Mouse (Mus musculus): Measurements from ENCODE around the gene Fxyd5. TPM values are rescaled to one million over a fixed set of nuclear protein-coding genes. Genes with fewer than 3 reads are reported as not detected.
A peak's percentile ranks its signal among the peaks of the same experiment; 100 is the strongest.

The Fxyd5 gene
- polyA plus RNA-seq, 1 experiment from 2014 or later, result 23.3 TPM

DNA sequence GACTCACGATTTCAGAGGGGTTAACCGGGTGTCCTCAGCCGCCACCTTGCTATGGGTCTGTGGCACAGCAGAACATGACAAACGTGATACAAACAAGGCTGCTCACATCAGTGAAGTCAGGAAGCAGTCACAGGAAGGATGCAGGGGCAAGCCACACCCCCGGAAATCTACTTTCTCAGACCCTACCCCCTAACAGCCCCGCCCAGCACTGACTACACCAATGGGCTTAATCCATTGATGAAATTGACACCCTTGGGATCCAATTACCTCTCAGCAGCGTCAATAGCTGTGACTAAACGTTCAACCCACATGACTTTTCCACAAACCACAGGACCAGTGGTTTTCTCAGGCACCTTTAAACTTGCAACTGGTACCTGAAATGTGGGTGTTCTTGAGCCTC, 13.7 kb downstream of the Fxyd5 start:
- Histone ChIP-seq H3K4me1 (ENCODE audit: control insufficient read depth, insufficient read depth, low read length) (no peaks in the 10 kb centered on the region), H3K9me3 (ENCODE audit: control insufficient read depth, low read length) (no peaks in the 10 kb centered on the region), H3K9ac (ENCODE audit: low read depth, low read length) (no peak overlapping the region), H3K4me2 (replicated peaks; ENCODE audit: low read depth, low read length) (no peak overlapping the region), H3K27ac (ENCODE audit: low read depth, low read length) (no peak overlapping the region), H3K36me3 (ENCODE audit: control insufficient read depth, insufficient read depth, low read length) (no peaks in the 10 kb centered on the region), H3K4me3 (ENCODE audit: low read length) (no peak overlapping the region), H3K27me3 (ENCODE audit: control insufficient read depth, insufficient read depth, low read length) (no peaks in the 10 kb centered on the region)
- ATAC-seq (ENCODE audit: low FRiP score, low TSS enrichment), result no peak
- WGBS, result 76% methylated on average over 8 of the region's 8 CpGs

GRCm38 (mm10) chr7:31017104-31017901, 25.0 kb downstream of the Fxyd5 start:
- no peaks in the 10 kb centered on the region for H3K36me3 ChIP-seq (ENCODE audit: control insufficient read depth, insufficient read depth, low read length)
- no peak overlapping the region for H3K4me2 ChIP-seq (replicated peaks; ENCODE audit: low read depth, low read length)
- H3K27ac ChIP-seq (ENCODE audit: low read depth, low read length), result no peak overlapping the region
- H3K9ac ChIP-seq (ENCODE audit: low read depth, low read length), result no peak overlapping the region
- 35% methylated on average over 10 of the region's 10 CpGs for WGBS
- H3K4me1 ChIP-seq (ENCODE audit: control insufficient read depth, insufficient read depth, low read length), result 0 out of 2 replicates have a peak, but pooled peaks cover 9% of the 10 kb centered on the region
- no peaks in the 10 kb centered on the region for H3K9me3 ChIP-seq (ENCODE audit: control insufficient read depth, low read length)
- H3K27me3 ChIP-seq (ENCODE audit: control insufficient read depth, insufficient read depth, low read length), result no peaks in the 10 kb centered on the region
- H3K4me3 ChIP-seq (ENCODE audit: low read length), result no peak overlapping the region
- peak; percentile 78 for ATAC-seq (ENCODE audit: low FRiP score, low TSS enrichment)

- 89% methylated on average over 5 of the region's 5 CpGs for WGBS
These were observed 29.3 kb downstream of the Fxyd5 start for GRCm38 (mm10) chr7:31012971-31013370.

DNA sequence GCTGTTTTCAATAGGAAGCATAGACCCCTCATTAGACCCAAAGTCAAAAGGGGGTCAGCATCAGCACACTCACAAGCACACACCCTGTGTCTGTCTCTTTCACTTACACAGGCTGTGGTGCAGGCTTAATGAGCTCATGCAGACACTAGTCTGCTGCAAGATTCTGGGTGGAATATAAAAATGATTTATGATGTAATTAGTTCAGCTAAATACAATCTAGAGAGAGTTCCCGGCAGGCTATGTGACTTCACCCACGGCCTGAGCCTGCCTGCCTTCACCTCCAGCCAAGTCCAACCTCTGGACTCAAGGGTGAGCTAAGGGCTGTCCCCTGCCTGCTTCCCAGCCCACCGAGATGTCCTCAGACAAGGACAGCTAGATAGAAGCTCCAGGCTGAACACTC, 33.4 kb downstream of the Fxyd5 start:
- peak; percentile 85 for ATAC-seq (ENCODE audit: low FRiP score, low TSS enrichment)
- H3K27ac ChIP-seq (ENCODE audit: low read depth, low read length), result no peak overlapping the region
- H3K27me3 ChIP-seq (ENCODE audit: control insufficient read depth, insufficient read depth, low read length), result no peaks in the 10 kb centered on the region
- H3K4me3 ChIP-seq (ENCODE audit: low read length), result no peak overlapping the region
- H3K4me1 ChIP-seq (ENCODE audit: control insufficient read depth, insufficient read depth, low read length), result peaks cover 4% of the 10 kb centered on the region; the same call in 1 of the 2 replicates
- no peak overlapping the region for H3K4me2 ChIP-seq (replicated peaks; ENCODE audit: low read depth, low read length)
- 20% methylated on average over 3 of the region's 3 CpGs for WGBS
- no peaks in the 10 kb centered on the region for H3K9me3 ChIP-seq (ENCODE audit: control insufficient read depth, low read length)
- no peaks in the 10 kb centered on the region for H3K36me3 ChIP-seq (ENCODE audit: control insufficient read depth, insufficient read depth, low read length)
- no peak overlapping the region for H3K9ac ChIP-seq (ENCODE audit: low read depth, low read length)

More at GRCm38 (mm10) chr7:31012971-31013370, 29.3 kb downstream of the Fxyd5 start:
- Histone ChIP-seq H3K9me3 (ENCODE audit: control insufficient read depth, low read length) (no peaks in the 10 kb centered on the region), H3K4me2 (replicated peaks; ENCODE audit: low read depth, low read length) (no peak overlapping the region), H3K27me3 (ENCODE audit: control insufficient read depth, insufficient read depth, low read length) (no peaks in the 10 kb centered on the region), H3K27ac (ENCODE audit: low read depth, low read length) (no peak overlapping the region), H3K36me3 (ENCODE audit: control insufficient read depth, insufficient read depth, low read length) (no peaks in the 10 kb centered on the region), H3K9ac (ENCODE audit: low read depth, low read length) (no peak overlapping the region), H3K4me3 (ENCODE audit: low read length) (no peak overlapping the region), H3K4me1 (ENCODE audit: control insufficient read depth, insufficient read depth, low read length) (peaks cover 12% of the 10 kb centered on the region; the same call in 1 of the 2 replicates)
- no peak for ATAC-seq (ENCODE audit: low FRiP score, low TSS enrichment)

DNA sequence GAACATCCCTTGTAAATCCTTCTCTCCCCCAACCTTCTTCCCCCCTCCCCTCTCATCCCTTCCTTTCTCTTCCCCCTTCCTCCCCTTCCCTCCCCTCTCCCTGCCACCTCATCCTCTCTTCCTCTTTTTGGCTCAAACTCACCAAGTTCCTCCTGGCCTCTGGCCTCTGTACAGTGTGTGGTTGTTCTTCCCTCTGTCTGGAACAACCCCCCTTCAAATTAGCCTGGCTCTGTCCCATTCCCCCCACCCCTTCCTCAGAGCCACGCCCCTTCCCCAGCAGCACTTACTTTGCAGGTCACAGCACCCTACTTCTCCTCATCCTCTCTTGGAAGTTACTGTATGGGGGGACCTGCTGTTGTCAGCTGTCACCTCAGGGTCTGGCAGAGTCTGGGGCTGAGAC, 34.1 kb downstream of the Fxyd5 start:
- H3K4me1 ChIP-seq (ENCODE audit: control insufficient read depth, insufficient read depth, low read length), result peaks cover 4% of the 10 kb centered on the region; the same call in 1 of the 2 replicates
- no peaks in the 10 kb centered on the region for H3K9me3 ChIP-seq (ENCODE audit: control insufficient read depth, low read length)
- H3K27ac ChIP-seq (ENCODE audit: low read depth, low read length), result no peak overlapping the region
- H3K4me3 ChIP-seq (ENCODE audit: low read length), result no peak overlapping the region
- 0 out of 2 replicates have a peak, but pooled peaks have one; percentile 41 for ATAC-seq (ENCODE audit: low FRiP score, low TSS enrichment)
- no peaks in the 10 kb centered on the region for H3K27me3 ChIP-seq (ENCODE audit: control insufficient read depth, insufficient read depth, low read length)
- no peak overlapping the region for H3K9ac ChIP-seq (ENCODE audit: low read depth, low read length)
- 63% methylated on average over 1 of the region's 1 CpGs for WGBS
- H3K36me3 ChIP-seq (ENCODE audit: control insufficient read depth, insufficient read depth, low read length), result no peaks in the 10 kb centered on the region
- H3K4me2 ChIP-seq (replicated peaks; ENCODE audit: low read depth, low read length), result no peak overlapping the region

DNA sequence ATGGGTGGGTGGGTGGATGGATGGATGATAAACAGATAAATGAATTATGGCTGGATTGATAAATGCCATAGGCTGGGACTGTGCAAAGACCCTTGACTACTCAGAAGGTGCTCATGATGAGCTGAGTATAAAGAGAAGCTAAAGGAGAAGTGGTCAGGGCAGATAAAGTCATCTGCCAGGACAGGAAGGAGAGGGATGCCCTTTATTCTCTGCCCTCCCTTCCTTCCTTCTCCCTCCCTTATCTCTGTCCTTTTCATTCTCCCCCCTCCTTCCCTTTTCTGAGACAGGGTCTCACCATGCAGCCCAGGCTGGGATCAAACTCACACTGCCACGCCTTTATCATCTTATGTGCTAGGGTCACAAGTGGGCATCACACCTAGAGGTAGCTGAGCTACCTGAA, 34.5 kb downstream of the Fxyd5 start:
- H3K27ac ChIP-seq (ENCODE audit: low read depth, low read length), result no peak overlapping the region
- no peaks in the 10 kb centered on the region for H3K9me3 ChIP-seq (ENCODE audit: control insufficient read depth, low read length)
- H3K4me3 ChIP-seq (ENCODE audit: low read length), result no peak overlapping the region
- ATAC-seq (ENCODE audit: low FRiP score, low TSS enrichment), result no peak
- H3K4me2 ChIP-seq (replicated peaks; ENCODE audit: low read depth, low read length), result no peak overlapping the region
- WGBS, result 95% methylated on average over 1 of the region's 1 CpGs
- no peaks in the 10 kb centered on the region for H3K27me3 ChIP-seq (ENCODE audit: control insufficient read depth, insufficient read depth, low read length)
- H3K9ac ChIP-seq (ENCODE audit: low read depth, low read length), result no peak overlapping the region
- H3K36me3 ChIP-seq (ENCODE audit: control insufficient read depth, insufficient read depth, low read length), result no peaks in the 10 kb centered on the region
- H3K4me1 ChIP-seq (ENCODE audit: control insufficient read depth, insufficient read depth, low read length), result peaks cover 4% of the 10 kb centered on the region; the same call in 1 of the 2 replicates

GRCm38 (mm10) chr7:31002650-31003049, 39.6 kb downstream of the Fxyd5 start:
- Histone ChIP-seq H3K9ac (ENCODE audit: low read depth, low read length) (no peak overlapping the region), H3K9me3 (ENCODE audit: control insufficient read depth, low read length) (no peaks in the 10 kb centered on the region), H3K27me3 (ENCODE audit: control insufficient read depth, insufficient read depth, low read length) (no peaks in the 10 kb centered on the region), H3K4me1 (ENCODE audit: control insufficient read depth, insufficient read depth, low read length) (peaks cover 12% of the 10 kb centered on the region; the same call in 1 of the 2 replicates), H3K27ac (ENCODE audit: low read depth, low read length) (no peak overlapping the region), H3K4me3 (ENCODE audit: low read length) (no peak overlapping the region), H3K36me3 (ENCODE audit: control insufficient read depth, insufficient read depth, low read length) (no peaks in the 10 kb centered on the region), H3K4me2 (replicated peaks; ENCODE audit: low read depth, low read length) (no peak overlapping the region)
- ATAC-seq (ENCODE audit: low FRiP score, low TSS enrichment), result no peak
- WGBS, result 70% methylated on average over 8 of the region's 8 CpGs

- Histone ChIP-seq H3K4me3 (ENCODE audit: low read length) (no peak overlapping the region), H3K4me2 (replicated peaks; ENCODE audit: low read depth, low read length) (no peak overlapping the region; the same call in 1 of the 2 replicates), H3K4me1 (ENCODE audit: control insufficient read depth, insufficient read depth, low read length) (peaks cover 12% of the 10 kb centered on the region; the same call in 1 of the 2 replicates), H3K9me3 (ENCODE audit: control insufficient read depth, low read length) (peaks cover 4% of the 10 kb centered on the region; the same call in 1 of the 2 replicates), H3K27ac (ENCODE audit: low read depth, low read length) (no peak overlapping the region), H3K36me3 (ENCODE audit: control insufficient read depth, insufficient read depth, low read length) (no peaks in the 10 kb centered on the region), H3K27me3 (ENCODE audit: control insufficient read depth, insufficient read depth, low read length) (no peaks in the 10 kb centered on the region), H3K9ac (ENCODE audit: low read depth, low read length) (no peak overlapping the region)
- peak; percentile 69 for ATAC-seq (ENCODE audit: low FRiP score, low TSS enrichment)
- WGBS, result 18% methylated on average over 7 of the region's 7 CpGs
These were observed 41.7 kb downstream of the Fxyd5 start for GRCm38 (mm10) chr7:31000505-31001020.

DNA sequence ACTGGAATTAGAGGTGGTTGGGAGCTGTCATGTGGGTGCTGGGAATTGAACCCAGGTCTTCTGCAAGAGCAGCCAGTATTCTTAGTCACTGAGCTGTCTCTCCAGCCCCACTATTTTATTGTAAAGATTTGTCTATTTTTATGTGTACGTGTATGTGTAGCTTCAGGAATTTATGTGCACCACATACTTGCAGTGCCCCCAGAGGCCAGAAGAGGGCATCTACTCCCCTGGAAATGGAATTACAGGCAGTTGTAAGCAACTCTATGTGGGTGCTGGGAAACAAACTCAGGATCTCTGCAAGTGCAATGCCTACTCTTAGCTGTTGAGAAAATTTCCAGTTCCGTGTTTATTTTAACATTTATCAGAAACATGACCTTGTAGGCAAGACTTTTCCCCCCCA, 45.8 kb downstream of the Fxyd5 start:
- WGBS, result 95% methylated on average over 2 of the region's 2 CpGs

More for the DNA sequence above, 45.8 kb downstream of the Fxyd5 start:
- no peak for ATAC-seq (ENCODE audit: low FRiP score, low TSS enrichment)
- peaks cover 12% of the 10 kb centered on the region; the same call in 1 of the 2 replicates for H3K4me1 ChIP-seq (ENCODE audit: control insufficient read depth, insufficient read depth, low read length)
- H3K9me3 ChIP-seq (ENCODE audit: control insufficient read depth, low read length), result peaks cover 4% of the 10 kb centered on the region; the same call in 1 of the 2 replicates
- H3K36me3 ChIP-seq (ENCODE audit: control insufficient read depth, insufficient read depth, low read length), result no peaks in the 10 kb centered on the region
- no peak overlapping the region for H3K27ac ChIP-seq (ENCODE audit: low read depth, low read length)
- no peak overlapping the region for H3K4me2 ChIP-seq (replicated peaks; ENCODE audit: low read depth, low read length)
- H3K9ac ChIP-seq (ENCODE audit: low read depth, low read length), result no peak overlapping the region
- H3K27me3 ChIP-seq (ENCODE audit: control insufficient read depth, insufficient read depth, low read length), result no peaks in the 10 kb centered on the region
- H3K4me3 ChIP-seq (ENCODE audit: low read length), result no peak overlapping the region
